Mouse (Mus musculus) right cerebral cortex, postnatal 25 days (tissue): Measurements from ENCODE around the gene Ptges3l.
"Not testable (repeated sequence)": the region's sequence is repeated elsewhere in the genome, so short reads cannot be mapped to it uniquely, and the experiment has no call there.

ENCODE experiments used
- DNase-seq: peaks from one replicate; pipeline ENCODE4 v3.0.0; 2022

The Ptges3l gene

DNA sequence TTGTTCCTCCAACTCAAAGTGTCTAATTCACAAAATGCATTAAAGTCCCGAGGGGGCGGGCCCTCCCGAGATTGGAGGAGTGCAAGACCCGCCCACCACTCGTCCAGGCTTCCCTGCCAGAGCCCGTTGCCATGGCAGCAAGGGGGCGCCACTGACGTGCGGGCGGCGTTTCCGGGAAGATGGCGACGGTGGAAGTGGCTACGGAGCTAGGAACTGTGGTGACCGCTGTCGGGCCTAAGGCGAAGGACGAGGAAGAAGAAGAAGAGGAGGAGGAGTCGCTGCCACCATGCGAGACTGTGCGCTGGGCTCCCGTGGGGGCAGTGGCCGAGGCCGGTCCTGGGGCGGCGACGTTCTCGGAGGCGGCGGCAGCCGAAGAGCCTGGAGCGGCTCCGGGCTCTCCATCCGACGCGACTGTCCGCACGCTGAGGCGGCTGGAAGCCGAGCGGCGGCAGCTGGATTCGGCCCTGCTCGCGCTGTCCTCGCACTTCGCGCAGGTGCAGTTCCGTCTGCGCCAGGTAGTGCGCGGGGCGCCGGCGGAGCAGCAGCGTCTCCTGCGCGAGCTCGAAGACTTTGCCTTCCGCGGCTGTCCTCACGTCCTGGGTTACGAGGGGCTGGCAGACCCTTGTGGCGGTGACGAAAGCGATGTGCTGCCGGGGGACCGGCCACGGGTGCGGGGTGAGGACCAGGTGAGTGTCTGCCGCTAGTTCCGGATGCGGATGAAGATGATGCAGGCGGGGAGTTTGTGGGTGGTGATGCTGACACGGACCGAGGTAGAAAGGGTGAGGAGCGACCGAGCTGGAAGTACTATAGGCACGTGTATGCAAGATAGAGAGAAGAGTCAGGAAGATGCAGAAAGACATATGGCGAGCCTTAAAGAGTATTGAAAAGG lies at the start of gene Ptges3l, which contains the start of gene Rundc1:
Gene Ptges3l (minus strand): TSS at position 409 of the 889 bp plus-strand sequence.
Gene Rundc1 (plus strand): TSS at position 161 of the 889 bp plus-strand sequence.
- peak; percentile 98 for DNase-seq

GRCm38 (mm10) chr11:101474298-101474697 lies 49.2 kb upstream of the Ptges3l start:
- DNase-seq = no peak

DNA sequence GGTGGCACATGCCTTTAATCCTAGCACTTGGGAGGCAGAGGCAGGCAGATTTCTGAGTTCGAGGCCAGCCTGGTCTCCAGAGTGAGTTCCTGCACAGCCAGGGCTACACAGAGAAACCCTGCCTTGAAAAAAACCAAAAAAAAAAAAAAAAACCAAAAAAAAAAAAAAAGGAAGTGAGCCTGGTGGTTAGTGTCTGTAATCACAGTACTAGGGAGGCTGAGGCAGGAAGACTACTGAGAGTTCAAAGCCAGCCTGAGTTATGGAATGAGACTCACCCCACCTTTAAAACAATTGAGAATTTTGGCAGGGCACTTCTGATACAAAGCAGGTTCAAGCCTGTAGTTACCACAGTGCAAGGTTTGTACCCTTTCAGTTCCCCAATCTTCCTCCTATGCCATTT lies 48.6 kb upstream of the Ptges3l start:
- not testable (repeated sequence) for DNase-seq

DNA sequence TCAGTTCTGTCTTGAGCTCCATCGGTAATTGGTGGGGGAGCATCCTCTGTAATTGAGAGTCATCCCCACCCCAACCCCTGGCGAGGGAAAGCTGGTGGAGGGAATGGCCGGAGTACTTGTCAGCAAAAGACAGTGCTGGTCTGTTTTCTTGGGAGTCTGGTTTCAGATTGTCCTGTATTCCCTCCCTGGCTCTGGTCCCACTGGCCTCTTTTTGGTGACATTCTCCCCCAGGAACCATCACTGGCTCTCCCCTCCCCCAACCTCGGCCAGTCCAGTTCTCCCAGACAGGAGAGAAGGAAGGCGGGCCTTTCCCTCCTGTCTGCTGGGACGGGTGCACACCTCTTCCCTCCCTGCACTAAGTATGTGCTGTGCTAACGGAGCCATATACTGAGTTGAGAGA lies 47.2 kb upstream of the Ptges3l start:
- no peak for DNase-seq

DNA sequence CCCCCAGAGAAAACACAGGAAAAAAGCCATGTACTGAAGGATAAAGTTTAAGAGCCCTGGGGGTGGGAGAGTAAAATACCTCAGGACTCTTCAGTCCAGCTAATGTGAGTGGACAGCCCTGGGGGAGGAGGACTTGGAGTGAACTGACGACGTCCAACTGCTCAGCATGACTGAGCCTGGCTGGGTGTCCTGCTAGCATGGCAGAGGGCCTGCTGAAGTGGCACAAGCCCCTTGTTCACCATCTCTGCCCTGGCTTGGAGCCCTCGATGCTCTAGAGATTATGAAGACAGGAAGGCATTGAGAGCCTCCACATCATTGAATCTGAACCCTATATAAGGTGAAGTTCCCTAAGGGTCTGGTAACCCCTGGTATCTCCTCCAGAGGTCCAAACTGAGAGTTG lies 46.8 kb upstream of the Ptges3l start:
- DNase-seq = no peak

DNA sequence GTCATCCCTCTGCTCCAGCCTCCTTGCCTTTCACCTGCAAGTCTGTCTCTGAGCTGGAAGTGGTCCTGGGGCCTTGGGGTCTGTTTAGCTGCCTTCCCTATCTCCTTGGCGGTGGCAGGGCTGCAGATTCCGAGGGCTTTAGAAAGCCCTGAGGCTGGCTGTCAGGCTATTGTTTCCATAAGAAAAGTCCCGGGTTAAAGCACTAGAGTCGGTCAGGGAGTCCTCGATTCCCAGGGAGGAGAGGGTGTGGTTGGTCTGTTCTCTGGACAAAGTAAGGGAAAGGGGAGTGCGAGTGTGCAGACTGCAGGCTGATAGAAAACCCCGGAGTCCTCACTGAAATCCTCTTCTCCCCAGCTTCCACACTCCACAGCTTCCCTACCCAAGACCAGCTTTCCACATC lies 45.1 kb upstream of the Ptges3l start:
- no peak for DNase-seq

DNA sequence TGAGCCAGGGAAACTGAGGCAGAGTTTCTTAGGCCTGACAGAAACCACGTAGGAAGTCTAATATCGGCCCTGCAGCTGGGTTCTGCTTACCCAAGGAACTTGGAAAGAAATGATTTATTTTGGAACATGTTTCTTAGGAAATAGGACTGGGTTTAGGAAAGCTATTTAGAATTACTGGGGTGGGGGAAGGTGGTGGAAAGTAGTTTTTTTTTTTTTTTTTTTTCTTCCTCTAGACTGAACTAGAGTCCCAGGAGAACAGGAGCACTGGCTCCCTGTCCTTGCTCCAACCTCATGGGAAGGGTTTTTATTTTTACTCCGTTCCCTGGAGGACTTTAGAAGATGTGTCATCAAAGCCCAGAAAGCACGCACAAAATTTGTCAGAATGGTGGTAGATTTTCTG lies 44.0 kb upstream of the Ptges3l start:
- no peak for DNase-seq

DNA sequence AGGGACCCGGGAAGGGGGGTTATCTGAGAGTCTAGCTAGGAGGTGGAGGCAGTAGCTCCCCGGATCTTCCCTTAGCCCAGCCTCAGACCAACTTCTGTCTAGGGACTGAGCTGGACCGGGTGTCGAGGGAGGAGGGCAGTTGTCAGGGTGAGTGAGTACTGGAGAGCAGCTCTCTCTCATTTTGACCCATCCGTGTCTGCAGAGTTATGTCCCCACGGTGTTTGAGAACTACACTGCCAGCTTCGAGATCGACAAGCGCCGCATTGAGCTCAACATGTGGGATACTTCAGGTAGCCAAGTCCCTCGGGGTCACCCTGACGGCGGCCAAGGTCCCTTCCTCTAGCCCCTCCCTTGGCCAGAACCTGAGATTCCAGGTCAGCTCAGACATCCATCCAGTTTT lies 43.6 kb upstream of the Ptges3l start:
- no peak for DNase-seq

GRCm38 (mm10) chr11:101468263-101468688 lies 43.1 kb upstream of the Ptges3l start:
- DNase-seq = no peak

DNA sequence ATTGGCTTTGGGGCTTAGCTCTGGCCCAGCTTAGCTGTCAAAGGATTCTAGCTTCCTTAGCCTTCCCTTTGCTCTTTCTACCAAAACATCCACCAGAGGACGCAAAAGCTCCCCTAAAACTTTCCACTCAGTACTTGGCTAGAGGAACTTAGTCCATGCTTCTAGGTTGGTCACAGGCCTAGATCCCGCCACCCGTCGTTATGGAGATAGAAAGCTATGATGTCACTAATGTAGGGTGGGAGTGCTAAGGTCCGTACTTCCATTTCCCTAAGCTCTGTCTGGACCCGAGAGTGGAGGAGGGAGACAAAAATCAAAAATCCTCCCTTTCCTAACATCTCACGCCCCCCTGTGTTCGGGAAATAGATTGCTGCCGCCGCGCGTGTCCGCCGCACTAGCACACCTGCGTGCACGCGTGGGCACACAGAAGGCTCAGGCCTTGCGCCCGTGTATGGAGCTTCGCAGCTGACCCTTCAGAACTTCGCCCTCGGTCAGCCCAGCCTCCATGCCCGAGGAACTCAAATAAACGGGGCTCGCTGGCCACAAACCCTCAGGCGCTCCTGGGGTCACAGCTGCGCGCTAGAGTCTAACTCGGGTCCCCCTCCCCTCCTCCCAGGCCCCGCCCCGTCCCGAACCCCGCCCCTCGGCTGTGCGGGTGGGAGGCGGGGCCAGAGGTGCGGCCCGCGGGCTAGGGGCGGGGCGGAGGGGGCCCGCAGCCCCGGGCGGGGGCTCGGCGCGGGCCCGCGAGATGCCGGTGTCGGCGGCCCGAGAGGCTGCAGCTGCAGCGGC lies 42.5 kb upstream of the Ptges3l start:
- DNase-seq = peak; percentile 62

DNA sequence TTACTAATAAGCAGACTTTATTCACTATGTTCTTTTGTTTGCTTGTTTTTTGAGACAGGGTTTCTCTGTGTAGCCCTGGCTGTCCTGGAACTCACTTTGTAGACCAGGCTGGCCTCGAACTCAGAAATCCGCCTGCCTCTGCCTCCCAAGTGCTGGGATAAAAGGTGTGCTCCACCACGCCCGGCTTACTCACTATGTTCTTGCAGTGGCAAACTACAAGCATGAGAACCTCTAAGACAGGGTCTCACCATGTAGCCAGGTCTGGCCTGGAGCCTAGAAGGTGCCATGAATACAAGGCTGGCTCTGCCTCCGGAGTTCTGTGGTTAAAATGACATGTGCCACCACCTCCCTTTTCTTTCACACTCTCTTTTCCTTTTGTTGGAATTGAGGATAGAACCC lies 41.4 kb upstream of the Ptges3l start:
- DNase-seq = not testable (repeated sequence)

GRCm38 (mm10) chr11:101465869-101466551 lies 40.9 kb upstream of the Ptges3l start, which contains the start of gene Vat1:
TSS of gene Vat1 (minus strand) at chr11:101466230.
- peak; percentile 66 for DNase-seq

GRCm38 (mm10) chr11:101465101-101465868 lies 40.2 kb upstream of the Ptges3l start:
- no peak for DNase-seq

DNA sequence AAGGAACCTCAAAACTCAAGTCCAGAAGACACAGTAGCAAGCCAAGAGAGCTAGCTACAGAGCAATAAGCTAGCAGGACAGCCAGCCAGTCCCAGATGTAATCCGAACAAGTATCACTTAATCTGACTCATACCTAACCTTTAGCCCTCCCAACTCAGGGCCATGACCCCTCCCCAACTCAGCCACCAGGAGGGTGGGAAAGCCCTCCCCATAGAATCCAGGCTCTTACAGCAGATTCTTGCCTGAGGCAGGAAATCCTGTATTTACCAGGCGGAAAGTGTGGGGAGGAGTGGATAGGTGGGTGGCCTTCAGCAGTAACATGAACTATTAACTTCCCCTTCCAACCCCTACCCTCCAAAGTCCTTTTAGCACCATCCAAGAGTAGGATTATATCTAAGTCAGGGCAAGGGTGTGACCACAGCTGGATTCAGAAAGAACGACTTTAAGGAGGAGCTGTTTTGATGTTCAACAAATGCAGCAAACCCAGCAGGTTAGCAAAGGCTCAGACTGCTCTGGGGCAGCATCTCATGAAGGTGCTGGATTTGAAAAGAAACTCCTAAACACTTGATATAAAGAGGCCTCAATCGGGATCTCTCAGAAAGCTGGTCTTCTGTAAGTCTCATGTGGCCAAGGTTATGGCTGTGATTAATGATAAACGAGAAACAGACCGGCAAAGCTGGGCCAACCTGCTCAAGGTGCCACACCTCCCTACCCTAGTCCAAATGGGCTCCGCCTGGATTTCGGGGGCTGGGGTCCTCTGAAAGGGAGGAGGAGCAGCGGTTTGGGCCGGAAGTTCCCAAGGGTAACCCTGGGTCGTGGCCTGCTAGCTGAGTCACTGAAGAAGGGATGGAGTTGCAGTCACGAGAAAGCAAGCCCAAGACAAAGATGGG lies 39.3 kb upstream of the Ptges3l start, which contains the start of gene Rnd2:
Gene Rnd2 (plus strand): TSS at position 789 of the 890 bp plus-strand sequence.
- no peak for DNase-seq

DNA sequence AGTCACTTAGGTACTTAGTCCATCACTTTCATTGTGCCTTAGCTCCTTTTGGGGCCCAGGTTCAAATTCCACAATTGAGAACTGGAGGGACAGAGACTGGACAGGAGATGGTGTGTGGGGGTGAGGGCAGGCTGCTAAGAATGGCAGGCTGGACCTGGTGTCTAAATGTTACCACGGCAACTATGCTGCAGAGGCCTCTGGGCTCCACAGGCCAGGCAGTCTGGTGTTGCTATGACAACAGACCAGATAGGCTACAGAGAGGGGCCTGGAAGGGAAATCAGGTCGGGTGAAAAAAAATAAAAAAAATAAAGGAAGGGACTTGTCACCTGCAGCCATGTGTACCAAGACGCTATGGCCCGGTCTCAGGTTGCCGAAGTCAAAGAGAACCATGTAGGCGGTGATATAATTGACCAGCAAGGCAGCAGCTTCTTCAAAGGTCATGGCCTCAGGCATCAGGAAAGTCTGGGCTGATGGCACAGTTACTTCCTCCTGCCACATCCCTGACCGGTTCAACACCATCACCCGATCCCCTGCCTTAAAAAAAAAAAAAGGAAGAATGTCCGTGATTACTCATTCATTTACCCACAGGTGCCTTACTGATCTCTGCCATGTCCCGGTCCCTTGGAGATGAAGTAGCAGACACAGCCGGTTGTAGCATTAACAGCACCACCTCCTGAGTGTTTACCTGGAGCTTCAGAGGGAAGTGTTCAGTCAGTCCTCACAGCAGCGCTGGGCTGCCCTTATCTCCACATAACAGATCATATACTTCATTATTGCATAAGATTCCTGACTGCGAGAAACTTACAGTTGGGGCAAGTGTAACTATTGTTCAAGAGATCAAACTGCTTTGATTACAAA lies 37.7 kb upstream of the Ptges3l start:
- no peak for DNase-seq

- no peak for DNase-seq
These were observed 37.0 kb upstream of the Ptges3l start for GRCm38 (mm10) chr11:101462141-101462540.

DNA sequence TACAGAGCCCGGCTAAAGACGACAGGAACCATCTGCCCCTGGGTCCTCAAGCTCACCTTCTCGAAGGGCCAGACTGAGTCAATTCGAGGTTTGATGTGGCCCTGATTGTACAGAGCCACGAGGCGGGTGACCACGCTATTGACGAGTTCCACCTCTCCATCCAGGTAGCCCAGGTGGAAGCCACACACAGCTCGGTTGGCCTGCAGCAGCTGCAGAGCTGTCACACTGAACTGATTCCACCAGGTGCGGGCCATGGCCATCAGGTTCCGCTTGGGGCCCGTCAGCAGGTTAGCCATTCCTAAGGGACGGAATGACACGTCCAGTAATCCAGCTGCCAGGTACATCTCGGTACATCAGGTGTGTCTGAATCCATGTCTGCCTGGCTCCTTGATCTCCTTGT lies 35.2 kb upstream of the Ptges3l start:
- no peak for DNase-seq

DNA sequence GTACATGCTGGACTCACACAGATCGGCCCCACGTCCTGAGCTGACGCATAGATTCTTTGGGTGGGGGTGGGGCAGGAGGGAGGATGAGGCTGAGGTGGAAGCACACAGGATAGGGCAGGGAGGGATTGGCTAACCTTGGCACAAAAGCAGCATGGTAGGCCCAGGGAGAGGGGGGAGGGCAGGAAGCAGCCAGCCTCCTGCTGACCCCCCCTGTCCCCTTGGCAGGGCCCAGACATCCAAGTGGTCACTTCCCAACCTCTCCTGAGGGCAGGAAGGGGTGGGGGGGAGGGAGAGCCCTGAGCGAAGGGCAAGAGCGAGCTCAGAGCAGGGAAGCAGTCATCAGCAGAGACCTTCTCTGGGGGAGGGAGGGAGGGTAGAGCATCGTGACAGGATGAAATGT lies 34.6 kb upstream of the Ptges3l start:
- no peak for DNase-seq

- no peak for DNase-seq
These were observed 33.1 kb upstream of the Ptges3l start for GRCm38 (mm10) chr11:101458217-101458616.

DNA sequence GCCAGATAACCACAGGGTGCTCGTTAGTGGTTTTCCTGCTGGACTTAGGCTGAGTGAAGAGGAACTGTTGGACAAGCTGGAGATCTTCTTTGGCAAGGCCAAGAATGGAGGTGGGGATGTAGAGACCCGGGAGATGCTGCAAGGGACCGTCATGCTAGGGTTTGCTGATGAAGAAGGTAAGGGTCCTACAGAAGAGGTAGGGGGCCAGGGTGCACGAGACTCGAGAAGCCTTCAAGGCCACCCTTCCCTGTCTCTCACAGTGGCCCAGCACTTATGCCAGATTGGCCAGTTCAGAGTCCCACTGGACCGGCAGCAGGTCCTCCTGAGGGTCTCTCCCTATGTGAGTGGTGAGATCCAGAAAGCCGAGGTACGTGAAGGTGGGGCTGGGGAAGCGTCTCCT lies 32.5 kb upstream of the Ptges3l start:
- no peak for DNase-seq
